Mouse (Mus musculus) ES-E14 (cell line): ENCODE data around the gene Eva1a. TPM values are rescaled to one million over a fixed set of nuclear protein-coding genes. Genes with fewer than 3 reads are reported as not detected.

Experiments
- DNase-seq: peaks from one replicate; pipeline ENCODE4 v3.0.0-alpha.2; 2013; ENCODE audit warnings: low read depth, low spot score
- H3K27ac ChIP-seq: 2 replicates; pipeline ENCODE4 v1.5.1; 2012; ENCODE audit warnings: low read depth, mild to moderate bottlenecking, low read length, moderate library complexity, mixed read lengths; ENCODE audit not compliant: poor library complexity, insufficient read depth, severe bottlenecking
- H3K36me3 ChIP-seq: 2 replicates; pipeline ENCODE4 v1.6.1; 2012; ENCODE audit warnings: mild to moderate bottlenecking, low read length, moderate library complexity, mixed read lengths; ENCODE audit not compliant: control insufficient read depth, poor library complexity, insufficient read depth, severe bottlenecking
- H3K4me1 ChIP-seq, 2 experiments: fragments of 150-350 bp in 1 of 2; sonication (generic) in 1 of 2; 2 replicates each; pipeline ENCODE4 v1.6.1; 2012; ENCODE audit warnings: low read length in 2 of 2, mild to moderate bottlenecking in 1 of 2, mixed read lengths in 1 of 2; ENCODE audit not compliant: control insufficient read depth in 2 of 2, insufficient read depth in 2 of 2, poor library complexity in 1 of 2
- H3K4me3 ChIP-seq, 2 experiments: fragments of 150-350 bp in 1 of 2; sonication (generic) in 1 of 2; 2 replicates each; pipeline ENCODE4 v1.5.1; 2012; ENCODE audit warnings: low read length in 2 of 2, low read depth in 1 of 2, mild to moderate bottlenecking in 1 of 2, mixed read lengths in 1 of 2; ENCODE audit not compliant: insufficient read depth in 1 of 2, poor library complexity in 1 of 2, severe bottlenecking in 1 of 2
- H3K9ac ChIP-seq: 2 replicates; pipeline ENCODE4 v1.6.1; 2012; ENCODE audit warnings: low read depth, mild to moderate bottlenecking, low read length, mixed read lengths; ENCODE audit not compliant: poor library complexity, insufficient read depth, severe bottlenecking
- H3K9me3 ChIP-seq: fragments of 150-350 bp; sonication (generic); 2 replicates; pipeline ENCODE4 v1.6.1; 2012; ENCODE audit warnings: low read depth, mild to moderate bottlenecking, low read length; ENCODE audit not compliant: control insufficient read depth, insufficient read depth
- CHD2 ChIP-seq: IDR thresholded peaks from 2 replicates; pipeline ENCODE4 v1.6.1; 2014; ENCODE audit warnings: mild to moderate bottlenecking, low read depth, low read length, inconsistent platforms
- HCFC1 ChIP-seq: IDR thresholded peaks from 2 replicates; pipeline ENCODE4 v1.6.1; 2012; ENCODE audit warnings: low read length, inconsistent platforms, borderline replicate concordance; ENCODE audit not compliant: insufficient read depth
- MAFK ChIP-seq: IDR thresholded peaks from 2 replicates; pipeline ENCODE4 v1.6.1; 2014; ENCODE audit warnings: mild to moderate bottlenecking, low read depth, low read length, inconsistent platforms; ENCODE audit not compliant: insufficient read depth
- ZC3H11A ChIP-seq: IDR thresholded peaks from 2 replicates; pipeline ENCODE4 v1.6.1; 2012; ENCODE audit warnings: low read depth, mild to moderate bottlenecking, inconsistent platforms, low read length, borderline replicate concordance
- ZNF384 ChIP-seq: IDR thresholded peaks from 2 replicates; pipeline ENCODE4 v1.6.1; 2012; ENCODE audit warnings: low read depth, low read length, inconsistent platforms
- in situ Hi-C, 2 experiments: fragments of 600-800 bp; cut with MboI; formaldehyde crosslinking; loops; one replicate each; pipeline ENCODE4 v1.15.1; 2025; ENCODE audit warnings: low sequenced_read_pairs in 2 of 2, inconsistent platforms in 1 of 2; ENCODE audit not compliant: unreplicated experiment in 2 of 2
- total RNA-seq: library from RNA; depleted of rRNA; stranded (reverse); fragments of 300-350 nt; gene quantifications from 2 replicates; pipeline ENCODE4 v1.2.3, GENCODE M21; 2012

Gene Eva1a
- total RNA-seq, 1 experiment, result 4.4 TPM

DNA sequence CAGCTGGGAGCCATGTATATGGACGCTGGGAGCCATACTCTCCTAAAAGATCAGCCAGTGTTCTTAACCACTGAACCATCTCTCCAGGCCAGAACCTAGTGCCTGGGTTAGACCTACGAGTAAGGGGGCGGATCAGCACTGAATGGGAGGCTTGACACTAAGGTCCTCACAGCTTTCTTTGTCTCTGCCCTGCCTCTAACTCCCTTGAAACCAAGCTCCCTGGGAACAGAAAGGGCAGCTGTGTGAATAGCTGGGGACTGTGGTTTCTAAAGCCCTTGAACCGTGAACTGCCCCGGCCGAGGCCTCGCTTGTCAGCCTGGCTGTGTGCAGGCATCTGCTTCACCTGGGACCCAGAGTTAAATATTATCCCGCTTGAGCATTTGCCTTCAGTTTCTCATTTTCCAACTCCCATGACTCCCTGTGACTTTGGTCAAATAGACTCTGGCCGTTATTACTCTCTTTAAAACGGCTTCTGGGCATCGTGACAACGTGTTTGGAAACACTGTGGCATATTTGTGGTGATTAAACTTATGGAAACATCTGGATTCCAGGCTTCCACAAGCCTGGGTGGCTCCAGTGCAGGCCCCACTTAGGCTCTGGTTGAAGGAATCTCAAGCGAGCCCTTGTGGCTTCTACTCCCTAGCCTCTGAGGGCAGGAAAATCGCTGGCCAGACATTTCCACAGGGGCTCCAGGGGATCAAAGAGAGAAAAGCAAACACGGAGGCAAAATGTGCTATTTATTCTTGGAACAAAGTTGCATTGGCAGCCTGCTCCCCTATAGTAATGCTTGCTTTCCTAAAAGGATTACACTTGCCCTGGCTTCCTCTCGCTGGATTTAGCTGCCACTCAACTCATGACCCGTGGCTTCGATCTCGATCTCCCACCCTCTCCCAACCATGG, 11.0 kb upstream of the Eva1a start:
- H3K9ac ChIP-seq, result no peak overlapping the region
- DNase-seq, result no peak
- no peak overlapping the region for H3K4me3 ChIP-seq
- in situ Hi-C loops, result no loop called here
- no peak overlapping the region for H3K27ac ChIP-seq
- H3K9me3 ChIP-seq, result no peaks in the 10 kb centered on the region
- TF ChIP-seq ZNF384 (no peak), CHD2 (no peak), HCFC1 (no peak), MAFK (no peak), ZC3H11A (no peak)
- H3K36me3 ChIP-seq, result no peaks in the 10 kb centered on the region
- no peaks in the 10 kb centered on the region for H3K4me1 ChIP-seq

DNA sequence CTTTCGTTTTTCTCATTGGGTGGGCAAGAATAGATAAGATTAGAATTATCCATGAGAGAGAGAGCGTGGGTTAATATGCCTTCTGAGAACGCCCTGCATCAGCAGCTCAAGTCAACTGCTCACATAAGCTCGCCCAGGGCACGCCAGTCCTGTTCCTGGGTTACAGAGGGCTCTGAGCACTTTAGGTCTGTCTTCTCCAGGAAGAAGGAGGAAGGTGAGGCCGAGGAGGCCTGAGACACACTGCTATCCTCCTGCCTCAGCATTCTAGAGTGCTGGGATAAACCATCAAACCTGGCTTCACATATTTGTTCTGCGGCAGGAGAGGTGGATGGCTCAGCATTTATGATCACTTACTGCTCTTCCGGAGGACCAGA, 10.3 kb upstream of the Eva1a start:
- TF ChIP-seq CHD2 (no peak), ZC3H11A (no peak)
- DNase-seq, result no peak
- H3K4me3 ChIP-seq, result no peak overlapping the region
- H3K36me3 ChIP-seq, result no peaks in the 10 kb centered on the region
- in situ Hi-C loops, result no loop called here
- H3K9ac ChIP-seq, result no peak overlapping the region
- H3K9me3 ChIP-seq, result no peaks in the 10 kb centered on the region
- no peak overlapping the region for H3K27ac ChIP-seq
- no peaks in the 10 kb centered on the region for H3K4me1 ChIP-seq

DNA sequence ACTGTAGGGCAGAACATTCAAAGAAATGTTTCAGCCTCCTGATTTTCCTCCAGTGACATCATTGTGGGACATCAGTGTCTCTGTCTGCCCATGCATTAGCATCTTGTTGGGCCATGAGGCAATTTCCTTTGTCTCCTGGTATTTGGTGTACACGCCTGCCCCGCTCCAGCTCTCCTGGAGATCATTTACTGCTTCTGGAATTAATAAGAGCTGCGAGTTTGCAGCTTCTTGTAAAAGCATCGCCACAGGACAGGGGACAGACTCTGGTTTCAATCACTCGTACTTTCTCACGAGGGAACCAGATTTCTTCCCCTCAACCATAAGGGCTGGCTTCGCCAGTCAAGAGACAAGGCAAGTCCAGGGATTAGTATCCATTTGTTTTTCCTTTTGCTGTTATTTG, 3.6 kb upstream of the Eva1a start:
- DNase-seq, result no peak
- in situ Hi-C loops, result no loop called here
- Histone ChIP-seq H3K36me3 (no peaks in the 10 kb centered on the region), H3K4me3 (no peak overlapping the region), H3K9me3 (no peaks in the 10 kb centered on the region), H3K27ac (no peak overlapping the region), H3K4me1 (peaks cover 0 to 3% of the 10 kb centered on the region in 2 experiments; a peak in 2 of 4 replicates), H3K9ac (no peak overlapping the region)
- TF ChIP-seq HCFC1 (no peak), ZC3H11A (no peak), CHD2 (no peak), MAFK (no peak), ZNF384 (no peak)

GRCm38 (mm10) chr6:82039193-82039592, 1.6 kb upstream of the Eva1a start:
- Histone ChIP-seq H3K36me3 (no peaks in the 10 kb centered on the region), H3K9ac (no peak overlapping the region), H3K4me3 (no peak overlapping the region), H3K9me3 (no peaks in the 10 kb centered on the region), H3K4me1 (peaks cover 2 to 4% of the 10 kb centered on the region in 2 experiments; a peak in 2 of 4 replicates), H3K27ac (no peak overlapping the region)
- in situ Hi-C loops, result no loop called here
- no peak for TF ChIP-seq ZNF384
- TF ChIP-seq MAFK, result no peak
- TF ChIP-seq ZC3H11A, result no peak
- no peak for TF ChIP-seq CHD2
- TF ChIP-seq HCFC1, result no peak
- DNase-seq, result no peak

DNA sequence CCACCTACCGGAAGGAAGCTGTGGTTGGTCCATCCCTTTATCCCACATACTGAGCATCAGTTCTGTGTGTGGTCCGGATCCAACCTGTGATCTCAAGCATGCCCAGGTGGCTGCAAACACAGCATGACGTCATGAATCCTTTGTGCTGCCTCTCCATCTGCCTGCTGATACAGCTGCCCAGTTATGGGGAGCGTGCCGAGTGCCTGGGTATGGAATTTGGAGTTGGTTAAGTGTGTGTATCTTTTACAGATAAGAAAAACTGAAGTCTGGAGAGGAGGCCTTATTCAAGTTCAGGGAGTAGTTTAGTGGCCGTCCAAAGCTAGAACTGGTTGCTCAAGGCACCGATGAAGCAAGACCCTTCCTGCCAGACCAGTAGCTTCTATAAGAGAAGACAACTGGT, 875 bp upstream of the Eva1a start:
- H3K9me3 ChIP-seq, result no peaks in the 10 kb centered on the region
- no peak overlapping the region for H3K27ac ChIP-seq
- in situ Hi-C loops, result no loop called here
- H3K9ac ChIP-seq, result no peak overlapping the region
- TF ChIP-seq HCFC1, result no peak
- TF ChIP-seq CHD2, result no peak
- TF ChIP-seq ZNF384, result no peak
- no peak overlapping the region for H3K4me3 ChIP-seq
- H3K36me3 ChIP-seq, result no peaks in the 10 kb centered on the region
- peaks cover 2 to 4% of the 10 kb centered on the region in 2 experiments; a peak in 2 of 4 replicates for H3K4me1 ChIP-seq
- no peak for DNase-seq
